Mouse (Mus musculus): ENCODE measurements around the gene Phxr2. TPM values are rescaled to one million over a fixed set of nuclear protein-coding genes. Genes with fewer than 3 reads are reported as not detected.
"Not testable (repeated sequence)": the region's sequence is repeated elsewhere in the genome, so short reads cannot be mapped to it uniquely, and the experiment has no call there.

The Phxr2 gene
- polyA plus RNA-seq, 1 experiment from 2014 or later: not detected

- Histone ChIP-seq H3K9me3 (ENCODE audit: low read length) (no peaks in the 10 kb centered on the region), H3K27me3 (ENCODE audit: insufficient read depth, low read length) (no peaks in the 10 kb centered on the region), H3K27ac (ENCODE audit: low read length) (no peak overlapping the region), H3K36me3 (ENCODE audit: insufficient read depth, low read length) (peaks cover 6% of the 10 kb centered on the region; the same call in 1 of the 2 replicates), H3K9ac (replicated peaks; ENCODE audit: low read length) (no peak overlapping the region), H3K4me3 (ENCODE audit: low read length) (no peak overlapping the region), H3K4me2 (replicated peaks; ENCODE audit: low read depth, low read length) (no peak overlapping the region), H3K4me1 (ENCODE audit: insufficient read depth, low read length) (peaks cover 21% of the 10 kb centered on the region)
- WGBS: 81% methylated on average over 5 of the region's 5 CpGs
- ATAC-seq (ENCODE audit: low FRiP score, low TSS enrichment): no peak
Measured at GRCm38 (mm10) chr10:99163002-99163401, 36.9 kb upstream of the Phxr2 start.

GRCm38 (mm10) chr10:99161987-99162582 is 36.0 kb upstream of the Phxr2 start:
- Histone ChIP-seq H3K4me2 (replicated peaks; ENCODE audit: low read depth, low read length) (no peak overlapping the region), H3K4me3 (ENCODE audit: low read length) (no peak overlapping the region), H3K4me1 (ENCODE audit: insufficient read depth, low read length) (peaks cover 21% of the 10 kb centered on the region), H3K27ac (ENCODE audit: low read length) (no peak overlapping the region), H3K9ac (replicated peaks; ENCODE audit: low read length) (no peak overlapping the region), H3K36me3 (ENCODE audit: insufficient read depth, low read length) (peaks cover 6% of the 10 kb centered on the region; the same call in 1 of the 2 replicates), H3K27me3 (ENCODE audit: insufficient read depth, low read length) (no peaks in the 10 kb centered on the region), H3K9me3 (ENCODE audit: low read length) (no peaks in the 10 kb centered on the region)
- 39% methylated on average over 8 of the region's 8 CpGs for WGBS
- no peak for ATAC-seq (ENCODE audit: low FRiP score, low TSS enrichment)

- not testable (repeated sequence) for H3K9ac ChIP-seq (replicated peaks; ENCODE audit: low read length); H3K36me3 ChIP-seq (ENCODE audit: insufficient read depth, low read length); H3K4me1 ChIP-seq (ENCODE audit: insufficient read depth, low read length); H3K27ac ChIP-seq (ENCODE audit: low read length); ATAC-seq (ENCODE audit: low FRiP score, low TSS enrichment); H3K4me3 ChIP-seq (ENCODE audit: low read length); H3K9me3 ChIP-seq (ENCODE audit: low read length); H3K4me2 ChIP-seq (replicated peaks; ENCODE audit: low read depth, low read length); H3K27me3 ChIP-seq (ENCODE audit: insufficient read depth, low read length)
- 91% methylated on average over 10 of the region's 10 CpGs for WGBS
Measured at GRCm38 (mm10) chr10:99157697-99158096, 31.6 kb upstream of the Phxr2 start.

- no peak for ATAC-seq (ENCODE audit: low FRiP score, low TSS enrichment)
- no peak overlapping the region for H3K4me2 ChIP-seq (replicated peaks; ENCODE audit: low read depth, low read length)
- H3K27me3 ChIP-seq (ENCODE audit: insufficient read depth, low read length): no peaks in the 10 kb centered on the region
- 91% methylated on average over 5 of the region's 5 CpGs for WGBS
- H3K9me3 ChIP-seq (ENCODE audit: low read length): no peaks in the 10 kb centered on the region
- H3K4me1 ChIP-seq (ENCODE audit: insufficient read depth, low read length): no peaks in the 10 kb centered on the region
- H3K4me3 ChIP-seq (ENCODE audit: low read length): no peak overlapping the region
- peaks cover 6% of the 10 kb centered on the region; the same call in 1 of the 2 replicates for H3K36me3 ChIP-seq (ENCODE audit: insufficient read depth, low read length)
- H3K9ac ChIP-seq (replicated peaks; ENCODE audit: low read length): no peak overlapping the region
- no peak overlapping the region for H3K27ac ChIP-seq (ENCODE audit: low read length)
Measured at GRCm38 (mm10) chr10:99156808-99157207, 30.7 kb upstream of the Phxr2 start.

- no peak for ATAC-seq (ENCODE audit: low FRiP score, low TSS enrichment)
- no peak overlapping the region for H3K4me3 ChIP-seq (ENCODE audit: low read length)
- H3K9ac ChIP-seq (replicated peaks; ENCODE audit: low read length): no peak overlapping the region
- H3K27ac ChIP-seq (ENCODE audit: low read length): no peak overlapping the region
- WGBS: 87% methylated on average over 8 of the region's 8 CpGs
- H3K36me3 ChIP-seq (ENCODE audit: insufficient read depth, low read length): no peaks in the 10 kb centered on the region
- H3K27me3 ChIP-seq (ENCODE audit: insufficient read depth, low read length): no peaks in the 10 kb centered on the region
- H3K4me2 ChIP-seq (replicated peaks; ENCODE audit: low read depth, low read length): no peak overlapping the region
- H3K9me3 ChIP-seq (ENCODE audit: low read length): no peaks in the 10 kb centered on the region
- no peaks in the 10 kb centered on the region for H3K4me1 ChIP-seq (ENCODE audit: insufficient read depth, low read length)
Measured at GRCm38 (mm10) chr10:99154635-99155034, 28.5 kb upstream of the Phxr2 start.

- no peaks in the 10 kb centered on the region for H3K27me3 ChIP-seq (ENCODE audit: insufficient read depth, low read length)
- H3K27ac ChIP-seq (ENCODE audit: low read length): no peak overlapping the region
- ATAC-seq (ENCODE audit: low FRiP score, low TSS enrichment): no peak
- no peaks in the 10 kb centered on the region for H3K4me1 ChIP-seq (ENCODE audit: insufficient read depth, low read length)
- no peak overlapping the region for H3K4me2 ChIP-seq (replicated peaks; ENCODE audit: low read depth, low read length)
- WGBS: 88% methylated on average over 6 of the region's 6 CpGs
- no peak overlapping the region for H3K9ac ChIP-seq (replicated peaks; ENCODE audit: low read length)
- no peaks in the 10 kb centered on the region for H3K36me3 ChIP-seq (ENCODE audit: insufficient read depth, low read length)
- H3K4me3 ChIP-seq (ENCODE audit: low read length): no peak overlapping the region
- H3K9me3 ChIP-seq (ENCODE audit: low read length): no peaks in the 10 kb centered on the region
Measured at GRCm38 (mm10) chr10:99152063-99152462, 25.9 kb upstream of the Phxr2 start.

GRCm38 (mm10) chr10:99151580-99151979 is 25.5 kb upstream of the Phxr2 start:
- WGBS: 94% methylated on average over 1 of the region's 1 CpGs
- Histone ChIP-seq H3K4me2 (replicated peaks; ENCODE audit: low read depth, low read length) (no peak overlapping the region), H3K27me3 (ENCODE audit: insufficient read depth, low read length) (no peaks in the 10 kb centered on the region), H3K27ac (ENCODE audit: low read length) (no peak overlapping the region), H3K9me3 (ENCODE audit: low read length) (no peaks in the 10 kb centered on the region), H3K4me1 (ENCODE audit: insufficient read depth, low read length) (no peaks in the 10 kb centered on the region), H3K36me3 (ENCODE audit: insufficient read depth, low read length) (no peaks in the 10 kb centered on the region), H3K9ac (replicated peaks; ENCODE audit: low read length) (no peak overlapping the region), H3K4me3 (ENCODE audit: low read length) (no peak overlapping the region)
- ATAC-seq (ENCODE audit: low FRiP score, low TSS enrichment): no peak

- Histone ChIP-seq H3K9me3 (ENCODE audit: low read length) (no peaks in the 10 kb centered on the region), H3K9ac (replicated peaks; ENCODE audit: low read length) (no peak overlapping the region), H3K4me1 (ENCODE audit: insufficient read depth, low read length) (no peaks in the 10 kb centered on the region), H3K27ac (ENCODE audit: low read length) (no peak overlapping the region), H3K27me3 (ENCODE audit: insufficient read depth, low read length) (no peaks in the 10 kb centered on the region), H3K4me3 (ENCODE audit: low read length) (no peak overlapping the region), H3K4me2 (replicated peaks; ENCODE audit: low read depth, low read length) (no peak overlapping the region), H3K36me3 (ENCODE audit: insufficient read depth, low read length) (no peaks in the 10 kb centered on the region)
- no peak for ATAC-seq (ENCODE audit: low FRiP score, low TSS enrichment)
- 95% methylated on average over 6 of the region's 6 CpGs for WGBS
Measured at GRCm38 (mm10) chr10:99150016-99150415, 23.9 kb upstream of the Phxr2 start.

- no peak for ATAC-seq (ENCODE audit: low FRiP score, low TSS enrichment)
- Histone ChIP-seq H3K27ac (ENCODE audit: low read length) (no peak overlapping the region), H3K4me1 (ENCODE audit: insufficient read depth, low read length) (no peaks in the 10 kb centered on the region), H3K27me3 (ENCODE audit: insufficient read depth, low read length) (no peaks in the 10 kb centered on the region), H3K4me2 (replicated peaks; ENCODE audit: low read depth, low read length) (no peak overlapping the region), H3K9me3 (ENCODE audit: low read length) (no peaks in the 10 kb centered on the region), H3K4me3 (ENCODE audit: low read length) (no peak overlapping the region), H3K9ac (replicated peaks; ENCODE audit: low read length) (no peak overlapping the region), H3K36me3 (ENCODE audit: insufficient read depth, low read length) (no peaks in the 10 kb centered on the region)
- WGBS: 92% methylated on average over 8 of the region's 8 CpGs
Measured at GRCm38 (mm10) chr10:99146596-99146995, 20.5 kb upstream of the Phxr2 start.

- no peak overlapping the region for H3K4me3 ChIP-seq (ENCODE audit: low read length)
- H3K4me2 ChIP-seq (replicated peaks; ENCODE audit: low read depth, low read length): no peak overlapping the region
- ATAC-seq (ENCODE audit: low FRiP score, low TSS enrichment): no peak
- H3K9ac ChIP-seq (replicated peaks; ENCODE audit: low read length): no peak overlapping the region
- H3K36me3 ChIP-seq (ENCODE audit: insufficient read depth, low read length): no peaks in the 10 kb centered on the region
- no peaks in the 10 kb centered on the region for H3K4me1 ChIP-seq (ENCODE audit: insufficient read depth, low read length)
- H3K27me3 ChIP-seq (ENCODE audit: insufficient read depth, low read length): no peaks in the 10 kb centered on the region
- 63% methylated on average over 8 of the region's 8 CpGs for WGBS
- H3K9me3 ChIP-seq (ENCODE audit: low read length): no peaks in the 10 kb centered on the region
- no peak overlapping the region for H3K27ac ChIP-seq (ENCODE audit: low read length)
Measured at GRCm38 (mm10) chr10:99145611-99146010, 19.5 kb upstream of the Phxr2 start.
